Mouse (Mus musculus) hindbrain, embryonic 16.5 days (tissue): ENCODE data around the gene Gabrr3. TPM values are rescaled to one million over a fixed set of nuclear protein-coding genes. Genes with fewer than 3 reads are reported as not detected.
A peak's percentile ranks its signal among the peaks of the same experiment; 100 is the strongest.

Experiments
- ATAC-seq: fragments of 200-750 bp; cut with Nextera tagmentation; 2 replicates; pipeline ENCODE4 v1.8.0; 2017; ENCODE audit warnings: moderate TSS enrichment, moderate library complexity
- H3K27ac ChIP-seq: fragments of 300-500 bp; sonication (generic); 2 replicates; pipeline ENCODE4 v1.5.1; 2014; ENCODE audit warnings: low read depth, mild to moderate bottlenecking, control low read depth, low read length, moderate library complexity
- H3K27me3 ChIP-seq: fragments of 300-500 bp; sonication (generic); replicated peaks from 2 replicates; pipeline ENCODE4 v1.6.1; 2014; ENCODE audit warnings: low read length; ENCODE audit not compliant: control insufficient read depth, insufficient read depth
- H3K36me3 ChIP-seq: fragments of 300-500 bp; sonication (generic); 2 replicates; pipeline ENCODE4 v1.6.1; 2014; ENCODE audit warnings: mild to moderate bottlenecking, low read length, moderate library complexity, mixed read lengths; ENCODE audit not compliant: control insufficient read depth, insufficient read depth
- H3K4me1 ChIP-seq: fragments of 300-500 bp; sonication (generic); 2 replicates; pipeline ENCODE4 v1.6.1; 2014; ENCODE audit warnings: low read depth, low read length; ENCODE audit not compliant: control insufficient read depth, insufficient read depth
- H3K4me2 ChIP-seq: fragments of 300-500 bp; sonication (generic); 2 replicates; pipeline ENCODE4 v1.6.1; 2014; ENCODE audit warnings: mild to moderate bottlenecking, low read length, control low read depth, moderate library complexity
- H3K4me3 ChIP-seq: fragments of 300-500 bp; sonication (generic); 2 replicates; pipeline ENCODE4 v1.5.1; 2014; ENCODE audit warnings: mild to moderate bottlenecking, low read length, control low read depth, moderate library complexity
- H3K9ac ChIP-seq: fragments of 300-500 bp; sonication (generic); 2 replicates; pipeline ENCODE4 v1.6.1; 2014; ENCODE audit warnings: low read depth, mild to moderate bottlenecking, control low read depth, low read length, moderate library complexity
- H3K9me3 ChIP-seq: fragments of 300-500 bp; sonication (generic); 2 replicates; pipeline ENCODE4 v1.6.1; 2014; ENCODE audit warnings: mild to moderate bottlenecking, low read length, moderate library complexity; ENCODE audit not compliant: control insufficient read depth
- WGBS: fragments of 180-500 bp; shearing (Covaris S2); extraction: QIAGEN DNeasy Blood & Tissue Kit; methylation state at CpG from one replicate; pipeline ENCODE4 v1.1.7; 2014; 5-methylcytosine and 5-hydroxymethylcytosine counted together
- polyA plus RNA-seq: library from polyadenylated mRNA; unstranded; fragments of >200 nt; fragmentation: Nextera tagmentation; extraction: Ambion mirVana; gene quantifications from 2 replicates; pipeline ENCODE4 v1.2.1, GENCODE M21; 2015

Gene Gabrr3
- polyA plus RNA-seq, 1 experiment from 2014 or later: not detected

- Histone ChIP-seq H3K4me1 (peaks cover 2% of the 10 kb centered on the region), H3K36me3 (no peaks in the 10 kb centered on the region), H3K4me2 (no peak overlapping the region), H3K27ac (no peak overlapping the region), H3K27me3 (no peaks in the 10 kb centered on the region), H3K9ac (no peak overlapping the region), H3K4me3 (no peak overlapping the region), H3K9me3 (no peaks in the 10 kb centered on the region)
- WGBS: 62% methylated on average over 9 of the region's 9 CpGs
- ATAC-seq: peak; percentile 58
Measured at GRCm38 (mm10) chr16:59420237-59420866, 13.2 kb downstream of the Gabrr3 start.

DNA sequence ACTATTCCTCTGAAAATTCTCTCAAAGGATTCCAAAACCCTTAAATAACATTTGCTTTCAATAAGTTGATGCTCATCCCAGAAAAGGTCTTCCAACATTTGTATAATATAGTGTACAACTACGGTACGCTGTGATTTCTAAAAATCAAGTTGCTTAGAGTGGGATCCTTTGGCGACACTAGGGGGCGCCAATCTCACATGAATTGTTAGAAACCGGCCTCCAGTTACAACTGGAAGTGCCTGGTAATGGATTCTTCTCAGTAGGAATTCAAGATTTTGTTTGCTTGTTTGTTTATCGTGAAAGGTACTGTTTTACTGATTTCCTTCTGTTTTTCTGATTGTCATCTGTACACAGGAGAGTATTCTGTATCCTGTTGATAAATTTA, 13.7 kb downstream of the Gabrr3 start:
- Histone ChIP-seq H3K9me3 (no peaks in the 10 kb centered on the region), H3K36me3 (no peaks in the 10 kb centered on the region), H3K4me2 (no peak overlapping the region), H3K9ac (no peak overlapping the region), H3K4me1 (peaks cover 2% of the 10 kb centered on the region), H3K27ac (no peak overlapping the region), H3K4me3 (no peak overlapping the region), H3K27me3 (no peaks in the 10 kb centered on the region)
- 8% methylated on average over 6 of the region's 6 CpGs for WGBS
- peak; percentile 87 for ATAC-seq

DNA sequence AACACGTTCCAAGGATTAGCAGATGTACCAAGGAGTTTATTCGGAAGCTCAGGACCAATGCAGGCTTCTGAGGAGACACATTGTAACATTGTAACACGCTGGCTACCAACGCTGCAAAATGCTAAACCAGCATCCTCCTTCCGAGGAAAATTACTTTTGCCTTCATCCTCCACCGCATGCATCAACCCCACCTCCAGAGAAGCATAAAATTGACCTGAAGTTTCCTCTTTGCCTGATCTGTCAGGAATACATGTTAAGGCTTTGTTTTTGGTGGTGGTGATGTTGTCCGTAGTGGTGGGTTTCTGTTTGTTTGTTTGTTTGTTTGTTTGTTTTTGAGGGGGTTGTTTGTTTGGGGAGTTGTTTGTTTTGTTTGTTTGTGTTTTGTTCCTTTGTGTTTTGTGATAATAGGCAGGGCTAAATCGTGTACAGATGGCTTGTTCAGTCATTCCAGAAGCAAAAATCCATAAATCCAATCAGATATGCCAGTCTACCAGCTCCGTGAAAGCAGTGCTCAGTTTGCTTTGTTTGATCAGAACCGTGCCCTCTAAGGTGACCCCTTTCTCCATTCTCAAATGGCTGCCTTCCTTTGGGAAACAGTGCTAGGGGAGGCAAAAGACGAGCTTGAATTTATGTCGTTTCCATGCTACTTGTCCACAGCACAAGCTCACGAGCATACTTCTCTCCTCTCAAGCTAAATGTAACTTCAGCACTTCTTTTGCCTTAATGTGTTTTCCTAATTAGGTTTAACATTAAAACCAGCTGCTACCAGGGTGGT, 14.6 kb downstream of the Gabrr3 start:
- Histone ChIP-seq H3K9me3 (no peaks in the 10 kb centered on the region), H3K36me3 (no peaks in the 10 kb centered on the region), H3K9ac (no peak overlapping the region), H3K27ac (no peak overlapping the region), H3K4me1 (peaks cover 2% of the 10 kb centered on the region), H3K27me3 (no peaks in the 10 kb centered on the region), H3K4me3 (no peak overlapping the region), H3K4me2 (no peak overlapping the region)
- 0 out of 2 replicates have a peak, but pooled peaks have one; percentile 20 for ATAC-seq
- 43% methylated on average over 13 of the region's 13 CpGs for WGBS

DNA sequence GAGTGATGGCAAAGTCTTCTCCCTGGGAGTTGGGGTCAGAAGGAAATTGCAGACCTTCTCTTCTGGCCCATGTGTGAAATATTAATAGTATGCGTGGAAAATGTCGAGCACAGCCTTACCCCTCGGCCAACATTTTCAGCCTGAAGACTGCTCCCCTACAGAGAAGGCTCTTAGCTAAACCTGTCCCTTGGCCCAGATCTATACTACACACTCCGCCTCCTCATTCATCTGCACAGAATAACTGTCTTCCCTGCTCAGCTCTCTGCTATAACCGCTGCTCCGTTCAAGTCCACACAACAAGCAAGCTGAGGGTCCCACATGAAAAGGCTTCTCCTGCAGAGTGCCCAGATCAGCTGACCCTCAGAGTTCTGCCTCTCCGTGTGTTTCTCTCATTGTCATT, 20.8 kb downstream of the Gabrr3 start:
- H3K27ac ChIP-seq: no peak overlapping the region
- WGBS: 51% methylated on average over 7 of the region's 7 CpGs
- H3K4me3 ChIP-seq: no peak overlapping the region
- H3K27me3 ChIP-seq: no peaks in the 10 kb centered on the region
- no peak overlapping the region for H3K4me2 ChIP-seq
- no peak; the same call in 1 of the 2 replicates for ATAC-seq
- H3K36me3 ChIP-seq: no peaks in the 10 kb centered on the region
- H3K9ac ChIP-seq: no peak overlapping the region
- no peaks in the 10 kb centered on the region for H3K4me1 ChIP-seq
- no peaks in the 10 kb centered on the region for H3K9me3 ChIP-seq

GRCm38 (mm10) chr16:59433181-59433580, 26.0 kb downstream of the Gabrr3 start:
- H3K4me2 ChIP-seq: peak overlapping the region; percentile 23; the same call in 1 of the 2 replicates
- H3K4me1 ChIP-seq: no peaks in the 10 kb centered on the region
- H3K9ac ChIP-seq: no peak overlapping the region
- 64% methylated on average over 11 of the region's 11 CpGs for WGBS
- H3K27ac ChIP-seq: no peak overlapping the region
- no peaks in the 10 kb centered on the region for H3K27me3 ChIP-seq
- H3K36me3 ChIP-seq: no peaks in the 10 kb centered on the region
- no peak for ATAC-seq
- H3K4me3 ChIP-seq: no peak overlapping the region
- H3K9me3 ChIP-seq: no peaks in the 10 kb centered on the region

DNA sequence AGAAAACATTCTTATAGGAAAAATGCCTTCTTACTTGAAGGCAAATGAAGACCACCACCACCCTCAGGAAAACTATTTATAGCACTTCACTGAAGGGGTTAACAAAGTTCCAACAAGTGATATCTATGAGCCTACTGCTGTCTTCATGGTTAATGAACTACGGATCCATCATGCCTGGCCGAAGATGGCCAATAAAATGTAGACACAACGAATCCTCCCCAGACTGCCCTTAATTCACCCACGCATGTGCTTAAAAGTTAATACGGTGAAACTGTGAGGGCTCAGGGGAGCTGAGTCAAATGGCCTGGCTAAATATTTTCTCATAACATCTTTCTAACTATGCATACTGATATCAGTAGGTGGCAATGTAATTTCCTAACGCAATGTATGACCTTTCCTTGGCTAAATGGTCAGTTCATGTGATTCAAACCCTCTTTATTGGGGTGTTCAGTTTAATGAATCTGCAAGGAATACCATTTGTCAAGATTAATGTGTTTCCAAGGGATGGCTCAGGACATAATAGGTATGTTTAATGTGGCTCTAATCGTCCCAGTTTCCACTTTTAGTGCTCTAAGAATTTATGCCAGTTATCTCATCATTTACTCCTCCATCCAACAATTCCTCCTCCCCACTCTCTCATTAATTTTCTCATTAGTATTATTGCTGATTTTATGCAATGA, 37.9 kb downstream of the Gabrr3 start:
- no peak overlapping the region for H3K9ac ChIP-seq
- H3K36me3 ChIP-seq: no peaks in the 10 kb centered on the region
- no peak overlapping the region for H3K27ac ChIP-seq
- no peaks in the 10 kb centered on the region for H3K27me3 ChIP-seq
- no peak overlapping the region for H3K4me3 ChIP-seq
- WGBS: 64% methylated on average over 7 of the region's 7 CpGs
- H3K4me2 ChIP-seq: no peak overlapping the region
- ATAC-seq: no peak
- H3K9me3 ChIP-seq: no peaks in the 10 kb centered on the region
- no peaks in the 10 kb centered on the region for H3K4me1 ChIP-seq

- no peak for ATAC-seq
- WGBS: 71% methylated on average over 1 of the region's 1 CpGs
- H3K9me3 ChIP-seq: no peaks in the 10 kb centered on the region
- no peak overlapping the region for H3K9ac ChIP-seq
- no peak overlapping the region for H3K27ac ChIP-seq
- H3K4me2 ChIP-seq: no peak overlapping the region
- no peaks in the 10 kb centered on the region for H3K27me3 ChIP-seq
- no peaks in the 10 kb centered on the region for H3K36me3 ChIP-seq
- no peaks in the 10 kb centered on the region for H3K4me1 ChIP-seq
- H3K4me3 ChIP-seq: no peak overlapping the region
Measured at GRCm38 (mm10) chr16:59448181-59448580, 41.0 kb downstream of the Gabrr3 start.

GRCm38 (mm10) chr16:59449092-59449491, 42.0 kb downstream of the Gabrr3 start:
- ATAC-seq: no peak
- H3K4me2 ChIP-seq: no peak overlapping the region
- H3K27me3 ChIP-seq: no peaks in the 10 kb centered on the region
- no peaks in the 10 kb centered on the region for H3K36me3 ChIP-seq
- no peak overlapping the region for H3K4me3 ChIP-seq
- H3K9me3 ChIP-seq: no peaks in the 10 kb centered on the region
- no peaks in the 10 kb centered on the region for H3K4me1 ChIP-seq
- no peak overlapping the region for H3K27ac ChIP-seq
- no peak overlapping the region for H3K9ac ChIP-seq

- Histone ChIP-seq H3K27me3 (no peaks in the 10 kb centered on the region), H3K4me2 (no peak overlapping the region), H3K4me1 (no peaks in the 10 kb centered on the region), H3K4me3 (no peak overlapping the region), H3K27ac (no peak overlapping the region), H3K9me3 (no peaks in the 10 kb centered on the region), H3K9ac (no peak overlapping the region), H3K36me3 (no peaks in the 10 kb centered on the region)
- ATAC-seq: no peak
- 89% methylated on average over 5 of the region's 5 CpGs for WGBS
Measured at GRCm38 (mm10) chr16:59451813-59452212, 44.7 kb downstream of the Gabrr3 start.
